Mouse (Mus musculus): Measurements from ENCODE around the gene Met.

DNA sequence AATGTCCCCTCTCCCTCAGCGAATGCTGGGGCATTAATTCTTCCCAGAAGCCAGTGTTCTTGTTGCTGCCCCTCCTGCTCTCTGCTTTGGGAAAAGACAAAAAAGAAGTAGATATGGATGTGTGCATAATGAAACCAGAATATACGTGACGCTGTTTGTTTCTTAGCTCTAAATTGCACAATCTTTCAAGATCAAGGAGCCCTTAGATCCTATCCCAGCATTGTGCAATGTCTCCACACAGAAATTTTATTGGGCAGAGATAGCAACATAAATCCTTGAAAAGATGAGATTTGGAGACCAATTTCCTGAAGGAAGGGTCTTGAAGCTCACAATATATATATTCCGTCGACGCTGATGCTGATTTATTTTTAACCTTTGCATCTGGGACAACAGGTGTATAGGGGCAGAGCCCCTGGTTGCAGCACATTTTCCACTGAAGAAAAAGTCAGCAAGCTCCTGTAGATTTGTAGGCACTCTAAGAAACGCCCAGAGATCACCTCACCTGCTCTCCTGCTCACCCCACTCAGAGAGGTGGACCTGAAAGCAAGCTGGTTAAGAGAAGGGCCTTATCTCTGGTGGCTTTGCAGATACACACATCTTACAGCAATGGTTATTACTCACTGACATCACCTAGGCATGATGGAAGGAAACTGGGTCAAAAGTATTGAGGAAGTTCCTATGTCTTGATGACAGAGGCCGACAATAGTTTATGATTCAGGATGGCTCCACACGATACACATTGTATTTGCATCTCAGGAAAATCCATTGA, 45.2 kb downstream of the Met start:
- TF ChIP-seq CTCF (IDR thresholded peaks at IDR 0.05; ENCODE audit: low read depth) = no peak
- no peak for TF ChIP-seq EP300 (IDR thresholded peaks at IDR 0.05; ENCODE audit: low read depth)
